Mouse (Mus musculus) small intestine, adult 2 months (tissue): ENCODE results near the gene Igsf11.

ENCODE experiments used
- CTCF ChIP-seq: fragments of 200-500 bp; IDR thresholded peaks from 2 replicates; pipeline ENCODE4 v1.5.1; 2012; ENCODE audit warnings: low read depth, mild to moderate bottlenecking, control low read depth, inconsistent platforms, low read length, moderate library complexity, mixed read lengths; ENCODE audit not compliant: insufficient replicate concordance, insufficient read length; ENCODE audit errors: extremely low read depth
- POLR2A ChIP-seq: fragments of 200-500 bp; IDR thresholded peaks from 2 replicates; pipeline ENCODE4 v1.6.1; 2012; ENCODE audit warnings: low read depth, mild to moderate bottlenecking, control low read depth, inconsistent platforms, low read length, moderate library complexity

DNA sequence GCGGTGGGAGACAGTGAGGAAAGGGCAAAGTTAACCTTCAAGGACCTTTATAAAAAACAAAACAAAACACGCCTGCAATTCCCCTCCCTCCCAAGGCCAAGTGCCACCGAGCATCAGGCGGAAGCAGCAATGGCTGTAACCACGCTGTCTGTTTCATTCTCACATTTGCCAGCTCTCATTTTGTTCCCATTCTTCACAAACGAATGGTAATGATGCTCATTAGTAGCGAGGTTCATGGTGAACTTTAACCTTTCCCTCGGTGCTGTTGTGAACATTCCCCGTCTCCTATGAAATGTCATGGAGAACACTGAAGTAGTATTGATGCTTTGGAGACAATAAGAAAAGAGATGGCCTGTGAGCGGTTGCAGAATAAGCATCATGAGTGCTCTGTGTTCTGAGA, 74.6 kb downstream of the Igsf11 start:
- TF ChIP-seq POLR2A = no peak
- TF ChIP-seq CTCF = no peak
